Mouse (Mus musculus): ENCODE data around the gene Catspere2. TPM values are rescaled to one million over a fixed set of nuclear protein-coding genes. Genes with fewer than 3 reads are reported as not detected.
"Not testable (repeated sequence)": the region's sequence is repeated elsewhere in the genome, so short reads cannot be mapped to it uniquely, and the experiment has no call there.

Gene Catspere2
- total and polyA plus RNA-seq, 3 experiments = 0.05 TPM; not detected in 2

GRCm38 (mm10) chr1:178188386-178188785 is 205.2 kb downstream of the Catspere2 start:
- no peak for TF ChIP-seq CTCF (IDR thresholded peaks at IDR 0.05; ENCODE audit: low read depth, low read length)
- H3K9me3 ChIP-seq (replicated peaks) = no peaks in the 10 kb centered on the region
- no peak for ATAC-seq (ENCODE audit: extremely low read depth, insufficient number of reproducible peaks, low FRiP score, poor library complexity, severe bottlenecking)
- DNase-seq (ENCODE audit: low spot score) = no peak
- peak overlapping the region; percentile 61 for H3K4me3 ChIP-seq (ENCODE audit: low read depth, low read length)
- H3K4me1 ChIP-seq (ENCODE audit: insufficient read depth, low read depth, low read length) = peaks cover 8% of the 10 kb centered on the region
- peaks cover 7% of the 10 kb centered on the region for H3K36me3 ChIP-seq (replicated peaks)
- no peaks in the 10 kb centered on the region for H3K27me3 ChIP-seq (ENCODE audit: insufficient read depth, low read length)

- H3K27me3 ChIP-seq (ENCODE audit: insufficient read depth, low read length) = no peaks in the 10 kb centered on the region
- H3K36me3 ChIP-seq (replicated peaks) = peaks cover 9% of the 10 kb centered on the region
- no peaks in the 10 kb centered on the region for H3K4me1 ChIP-seq (ENCODE audit: insufficient read depth, low read depth, low read length)
- H3K4me3 ChIP-seq (ENCODE audit: low read depth, low read length) = no peak overlapping the region
- H3K9me3 ChIP-seq (replicated peaks) = no peaks in the 10 kb centered on the region
- ATAC-seq (ENCODE audit: extremely low read depth, insufficient number of reproducible peaks, low FRiP score, poor library complexity, severe bottlenecking) (no peak), DNase-seq (ENCODE audit: low spot score) (no peak)
- no peak for TF ChIP-seq CTCF (IDR thresholded peaks at IDR 0.05; ENCODE audit: low read depth, low read length)
- no peak for TF ChIP-seq GATA2 (IDR thresholded peaks at IDR 0.05; ENCODE audit: borderline replicate concordance, low read depth, low read length)
- no peak for TF ChIP-seq TAL1 (conservative IDR thresholded peaks at IDR 0.05; ENCODE audit: low read depth, low read length)
- TF ChIP-seq GATA1 (IDR thresholded peaks at IDR 0.05; ENCODE audit: borderline replicate concordance, low read length) = no peak
- no peak for TF ChIP-seq POLR2AphosphoS5 (IDR thresholded peaks at IDR 0.05; ENCODE audit: insufficient replicate concordance, low read depth, low read length)
Measured at GRCm38 (mm10) chr1:178205701-178206325, 222.6 kb downstream of the Catspere2 start.

- not testable (repeated sequence) for H3K9me3 ChIP-seq (replicated peaks); H3K27me3 ChIP-seq (ENCODE audit: insufficient read depth, low read length); H3K36me3 ChIP-seq (replicated peaks); H3K4me3 ChIP-seq (ENCODE audit: low read depth, low read length); ATAC-seq (ENCODE audit: extremely low read depth, insufficient number of reproducible peaks, low FRiP score, poor library complexity, severe bottlenecking); DNase-seq (ENCODE audit: low spot score); H3K4me1 ChIP-seq (ENCODE audit: insufficient read depth, low read depth, low read length)
Measured at GRCm38 (mm10) chr1:178207856-178208255, 224.6 kb downstream of the Catspere2 start.

- Histone ChIP-seq H3K9me3 (replicated peaks) (no peaks in the 10 kb centered on the region), H3K27me3 (ENCODE audit: insufficient read depth, low read length) (no peaks in the 10 kb centered on the region), H3K36me3 (replicated peaks) (peaks cover 9% of the 10 kb centered on the region), H3K4me3 (ENCODE audit: low read depth, low read length) (no peak overlapping the region), H3K4me1 (ENCODE audit: insufficient read depth, low read depth, low read length) (no peaks in the 10 kb centered on the region)
- ATAC-seq (ENCODE audit: extremely low read depth, insufficient number of reproducible peaks, low FRiP score, poor library complexity, severe bottlenecking) (no peak), DNase-seq (ENCODE audit: low spot score) (no peak)
- TF ChIP-seq GATA2 (IDR thresholded peaks at IDR 0.05; ENCODE audit: borderline replicate concordance, low read depth, low read length) (no peak), CTCF (IDR thresholded peaks at IDR 0.05; ENCODE audit: low read depth, low read length) (no peak), GATA1 (IDR thresholded peaks at IDR 0.05; ENCODE audit: borderline replicate concordance, low read length) (no peak), TAL1 (conservative IDR thresholded peaks at IDR 0.05; ENCODE audit: low read depth, low read length) (no peak)
Measured at GRCm38 (mm10) chr1:178209966-178210365, 226.7 kb downstream of the Catspere2 start.

GRCm38 (mm10) chr1:178217157-178217556 is 233.9 kb downstream of the Catspere2 start:
- DNase-seq (ENCODE audit: low spot score) = no peak
- H3K4me1 ChIP-seq (ENCODE audit: insufficient read depth, low read depth, low read length) = no peaks in the 10 kb centered on the region
- H3K9me3 ChIP-seq (replicated peaks) = no peaks in the 10 kb centered on the region
- no peaks in the 10 kb centered on the region for H3K27me3 ChIP-seq (ENCODE audit: insufficient read depth, low read length)
- H3K4me3 ChIP-seq (ENCODE audit: low read depth, low read length) = no peak overlapping the region
- no peak for ATAC-seq (ENCODE audit: extremely low read depth, insufficient number of reproducible peaks, low FRiP score, poor library complexity, severe bottlenecking)
- no peak for TF ChIP-seq GATA2 (IDR thresholded peaks at IDR 0.05; ENCODE audit: borderline replicate concordance, low read depth, low read length)
- TF ChIP-seq TAL1 (conservative IDR thresholded peaks at IDR 0.05; ENCODE audit: low read depth, low read length) = no peak
- peaks cover 2% of the 10 kb centered on the region for H3K36me3 ChIP-seq (replicated peaks)

GRCm38 (mm10) chr1:178218305-178218704 is 235.1 kb downstream of the Catspere2 start:
- TF ChIP-seq POLR2AphosphoS5 (IDR thresholded peaks at IDR 0.05; ENCODE audit: insufficient replicate concordance, low read depth, low read length) = no peak
- TF ChIP-seq TAL1 (conservative IDR thresholded peaks at IDR 0.05; ENCODE audit: low read depth, low read length) = no peak
- TF ChIP-seq CTCF (IDR thresholded peaks at IDR 0.05; ENCODE audit: low read depth, low read length) = no peak
- Histone ChIP-seq H3K9me3 (replicated peaks) (no peaks in the 10 kb centered on the region), H3K27me3 (ENCODE audit: insufficient read depth, low read length) (no peaks in the 10 kb centered on the region), H3K4me3 (ENCODE audit: low read depth, low read length) (no peak overlapping the region), H3K4me1 (ENCODE audit: insufficient read depth, low read depth, low read length) (no peaks in the 10 kb centered on the region), H3K36me3 (replicated peaks) (peaks cover 2% of the 10 kb centered on the region)
- DNase-seq (ENCODE audit: low spot score) = no peak
- no peak for ATAC-seq (ENCODE audit: extremely low read depth, insufficient number of reproducible peaks, low FRiP score, poor library complexity, severe bottlenecking)

- ATAC-seq (ENCODE audit: extremely low read depth, insufficient number of reproducible peaks, low FRiP score, poor library complexity, severe bottlenecking) (no peak), DNase-seq (ENCODE audit: low spot score) (no peak)
- peaks cover under 1% of the 10 kb centered on the region; the same call in 1 of the 2 replicates for H3K9me3 ChIP-seq (replicated peaks)
- no peaks in the 10 kb centered on the region for H3K4me1 ChIP-seq (ENCODE audit: insufficient read depth, low read depth, low read length)
- no peaks in the 10 kb centered on the region for H3K27me3 ChIP-seq (ENCODE audit: insufficient read depth, low read length)
- H3K4me3 ChIP-seq (ENCODE audit: low read depth, low read length) = no peak overlapping the region
- TF ChIP-seq GATA2 (IDR thresholded peaks at IDR 0.05; ENCODE audit: borderline replicate concordance, low read depth, low read length) (no peak), POLR2AphosphoS5 (IDR thresholded peaks at IDR 0.05; ENCODE audit: insufficient replicate concordance, low read depth, low read length) (no peak)
- peaks cover 3% of the 10 kb centered on the region for H3K36me3 ChIP-seq (replicated peaks)
Measured at GRCm38 (mm10) chr1:178219166-178220077, 236.2 kb downstream of the Catspere2 start.

Other genes with a start within 250 kb of the Catspere2 start
- 115 and 138 TPM in 2 replicates for gene Adss, start 186.9 kb upstream of the Catspere2 start, total RNA-seq (2014; fragmentation: Nextera tagmentation)
- 98.0 and 109 TPM in 2 replicates for gene Adss, start 186.9 kb upstream of the Catspere2 start, total RNA-seq (2017)
- 29.7 and 33.9 TPM in 2 replicates for gene Adss, start 186.9 kb upstream of the Catspere2 start, polyA plus RNA-seq (2012)
- 20.2 and 26.1 TPM in 2 replicates for gene Desi2, start 204.0 kb downstream of the Catspere2 start, total RNA-seq (2014; fragmentation: Nextera tagmentation)
- 19.5 and 21.6 TPM in 2 replicates for gene Desi2, start 204.0 kb downstream of the Catspere2 start, total RNA-seq (2017)
- gene Desi2, start 204.0 kb downstream of the Catspere2 start, polyA plus RNA-seq (2012) = 3.5 and 4.8 TPM in 2 replicates

Measured in G1E (cell line).